Mouse (Mus musculus): Measurements from ENCODE around the gene Olfr448.

Olfr448 gene

DNA sequence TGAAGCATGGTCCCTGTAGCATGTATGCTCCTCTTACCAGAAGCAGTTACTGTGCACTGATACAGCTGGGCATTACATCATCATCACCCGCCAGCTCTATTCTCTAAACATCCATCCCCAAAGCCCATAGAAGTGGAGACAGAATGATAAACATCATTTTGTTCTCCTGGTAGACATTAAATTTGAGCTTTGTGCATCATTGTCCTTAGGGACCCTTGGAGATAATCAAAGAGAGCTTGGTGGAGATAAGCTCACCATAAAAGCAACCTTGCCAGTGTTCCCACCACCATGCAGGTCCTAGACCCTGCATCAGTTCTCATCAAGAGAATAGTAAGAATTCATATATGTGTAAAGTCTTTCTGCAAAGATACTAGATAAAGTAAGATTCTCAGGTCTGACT is at the start of gene Olfr448:
Gene Olfr448, plus strand, starts transcription at position 301 of the 400 bp plus-strand sequence.
- no peak for DNase-seq (ENCODE audit: low spot score in 2 of 2)

DNA sequence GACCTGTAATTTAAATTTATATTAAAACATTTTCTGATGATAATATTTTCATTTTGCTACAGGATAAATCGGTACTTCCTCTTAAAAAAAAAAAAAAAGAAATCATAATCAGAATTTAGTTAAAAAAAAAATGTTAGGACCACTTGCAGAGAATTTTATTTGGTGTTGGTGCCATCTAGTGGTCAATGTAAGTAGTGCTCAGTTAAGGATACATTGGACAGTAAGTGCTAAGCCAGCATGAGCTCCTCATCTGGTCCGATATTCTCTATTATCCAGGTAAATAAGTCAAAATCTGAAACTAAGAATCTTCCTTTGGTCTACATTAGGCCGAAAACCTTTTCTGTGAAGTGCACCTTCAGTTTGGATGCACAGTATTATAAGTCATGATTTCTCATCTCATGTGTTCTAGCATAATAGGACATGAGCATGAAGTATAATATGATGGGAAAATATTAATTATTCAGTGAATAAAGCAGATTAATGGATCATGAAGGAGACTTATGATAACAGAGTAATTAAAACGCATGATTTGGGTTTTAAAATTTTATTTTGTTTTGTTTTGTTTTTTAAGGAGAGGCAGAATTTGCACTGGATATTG is 29.9 kb upstream of the Olfr448 start:
- DNase-seq (ENCODE audit: low spot score in 2 of 2): no peak

DNA sequence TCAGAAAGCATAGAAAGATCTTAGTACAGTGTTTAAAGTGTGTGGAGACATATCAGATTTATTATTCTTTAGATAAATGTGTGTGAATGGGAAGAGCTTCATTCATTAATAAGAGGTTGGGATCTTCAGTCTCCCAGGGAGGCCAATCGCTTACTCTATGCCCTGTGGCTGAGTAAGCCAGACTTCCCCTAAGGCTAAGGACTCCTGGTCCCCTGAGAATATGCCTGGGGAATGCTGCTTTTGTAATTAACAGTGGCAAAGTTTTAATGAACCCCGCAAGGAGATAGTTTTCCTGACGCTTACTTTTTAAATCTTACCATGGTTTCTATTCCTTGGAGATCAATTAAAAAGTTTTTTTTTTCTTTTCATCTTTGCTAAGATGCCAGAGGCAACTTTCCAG is 20.5 kb upstream of the Olfr448 start:
- DNase-seq (ENCODE audit: low spot score in 2 of 2): no peak

DNA sequence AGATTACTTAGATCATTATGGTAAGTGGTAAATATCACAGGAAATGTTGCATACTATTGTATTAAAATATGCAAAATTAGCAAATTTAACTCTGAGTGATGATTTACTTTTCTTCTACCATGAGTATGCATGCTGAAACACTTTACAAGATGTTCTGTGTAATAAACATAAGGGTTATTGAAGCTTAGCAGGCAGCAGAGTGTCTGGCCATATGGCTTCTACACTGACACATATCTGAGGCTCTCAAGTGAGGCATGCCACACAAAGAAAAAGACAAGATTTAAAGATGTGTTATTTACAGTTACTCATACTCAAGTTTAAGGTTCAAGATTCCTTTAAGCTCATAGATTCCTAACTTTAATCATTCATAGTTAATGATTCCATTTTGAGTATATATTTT is 13.9 kb upstream of the Olfr448 start:
- DNase-seq (ENCODE audit: low spot score in 2 of 2): no peak

DNA sequence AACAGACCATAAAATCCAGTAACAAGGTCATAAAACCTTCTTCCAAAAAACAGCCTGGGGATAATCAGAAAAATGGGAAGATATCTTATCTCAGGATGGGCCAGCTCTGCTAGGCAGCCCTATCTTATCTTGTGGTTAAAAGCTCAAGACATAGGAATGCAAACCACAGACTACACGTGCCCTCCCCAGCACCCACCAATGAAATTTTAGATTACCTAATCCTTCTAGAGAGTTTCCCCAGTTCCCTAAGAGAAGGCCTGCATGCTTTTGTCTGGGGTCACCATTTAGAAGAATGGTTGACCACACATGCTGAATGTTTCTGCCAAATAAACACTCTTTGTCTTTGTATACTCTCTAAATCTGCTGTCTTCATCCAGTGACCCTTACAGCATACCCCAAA is 10.1 kb downstream of the Olfr448 start:
- no peak for DNase-seq (ENCODE audit: low spot score in 2 of 2)

DNA sequence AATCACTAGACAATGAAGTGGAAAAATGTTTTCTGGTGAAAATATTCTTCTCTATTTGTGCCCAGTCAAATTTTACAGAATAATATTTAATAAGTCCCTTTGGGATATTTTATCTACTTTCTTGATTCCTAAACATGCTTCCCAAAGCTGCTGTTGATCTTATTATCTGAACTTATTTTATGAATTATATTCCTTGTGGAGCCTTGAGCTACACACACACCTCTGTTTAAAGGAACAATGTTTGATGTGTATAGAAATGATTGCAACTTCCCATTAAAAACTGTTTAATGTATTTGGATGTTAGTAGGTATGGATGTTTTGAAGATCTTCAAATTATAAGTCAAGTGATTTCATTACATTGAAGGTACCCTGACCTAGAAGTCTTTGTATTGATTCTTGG is 18.3 kb downstream of the Olfr448 start, which contains the start of gene Olfr447:
Gene Olfr447, plus strand, starts transcription at position 301 of the 400 bp plus-strand sequence.
- no peak for DNase-seq (ENCODE audit: low spot score in 2 of 2)

DNA sequence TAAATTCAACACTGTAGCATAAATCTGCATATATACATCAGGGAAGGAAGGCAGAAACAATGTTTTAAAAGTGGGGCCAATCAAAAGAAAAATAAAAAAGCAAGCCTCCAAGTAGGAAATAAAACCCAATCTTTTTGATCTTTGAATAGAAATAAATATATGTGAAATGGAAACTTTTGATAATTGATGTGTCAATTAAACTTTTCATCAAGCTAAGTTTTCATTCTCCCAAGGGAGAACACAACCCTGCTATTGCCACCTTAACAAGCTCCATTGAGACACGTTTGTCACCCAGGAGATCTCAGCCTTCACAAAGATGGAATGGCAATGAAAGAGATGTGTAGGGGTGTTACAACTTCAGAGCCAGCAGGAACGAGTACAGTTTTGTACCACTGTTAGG is 30.8 kb downstream of the Olfr448 start, which contains the start of gene Olfr446:
Gene Olfr446, plus strand, starts transcription at position 301 of the 400 bp plus-strand sequence.
- no peak for DNase-seq (ENCODE audit: low spot score in 2 of 2)

Data from spleen, postnatal 4 days (tissue).